Mouse (Mus musculus): ENCODE data around the gene Vezt. TPM values are rescaled to one million over a fixed set of nuclear protein-coding genes. Genes with fewer than 3 reads are reported as not detected.

Gene Vezt
- total and polyA plus RNA-seq, 3 experiments, result 17.2 to 21.2 (median 18.0) TPM

DNA sequence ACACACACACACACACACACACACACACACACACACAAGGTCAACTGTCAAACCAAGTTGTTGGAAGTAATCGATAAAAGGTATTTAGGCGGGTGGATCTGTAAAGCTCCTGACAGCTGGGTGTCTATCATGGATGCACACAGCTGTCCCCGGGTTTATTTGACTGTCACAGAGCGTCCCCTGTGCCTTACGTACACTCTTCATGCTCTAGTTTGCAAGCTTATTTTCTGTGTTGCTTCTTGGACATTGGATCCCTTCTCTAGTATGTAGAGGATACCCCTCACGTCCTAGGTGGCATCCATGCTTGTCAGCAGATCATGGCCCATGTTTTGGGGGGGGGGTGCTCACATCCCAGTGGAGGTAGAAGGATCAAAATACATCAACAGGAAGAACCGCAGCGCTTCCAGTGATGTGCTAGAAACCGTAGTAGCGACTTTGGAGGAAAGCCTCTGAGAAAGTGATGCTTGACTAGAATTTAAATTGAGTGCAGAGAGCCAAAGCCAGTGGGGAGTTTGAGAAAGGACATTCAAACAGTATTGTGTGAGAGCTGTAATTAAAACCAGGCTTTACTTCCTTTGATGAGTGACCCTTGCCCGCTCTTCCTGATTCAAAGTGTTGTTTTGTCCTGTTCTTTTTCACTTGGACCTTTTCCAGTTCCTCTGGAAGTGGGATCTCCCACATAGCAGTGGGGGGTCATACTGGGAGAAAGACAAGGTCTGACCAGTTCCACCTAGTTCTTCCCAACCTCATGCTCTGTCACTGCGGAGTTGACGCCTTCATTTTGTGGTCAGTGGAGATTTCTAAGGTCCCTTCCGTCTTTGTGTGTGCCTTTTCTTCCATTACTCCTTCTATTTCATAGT lies 41.6 kb upstream of the Vezt start:
- Histone ChIP-seq H3K9me3 (replicated peaks; ENCODE audit: low read length) (no peaks in the 10 kb centered on the region), H3K36me3 (replicated peaks in 1 of 2; ENCODE audit: control insufficient read depth in 1 of 2, insufficient read depth in 1 of 2, low read length in 1 of 2) (peaks cover 24 to 39% of the 10 kb centered on the region in 2 experiments), H3K27me3 (replicated peaks) (no peaks in the 10 kb centered on the region), H3K4me3 (replicated peaks in 1 of 3; ENCODE audit: low read depth in 2 of 3, low read length in 2 of 3, poor library complexity in 1 of 3) (no peak overlapping the region), H3K27ac (ENCODE audit: insufficient read depth, low read depth) (no peak overlapping the region), H3K9ac (ENCODE audit: insufficient read depth, low read depth) (no peak overlapping the region), H3K79me2 (replicated peaks; ENCODE audit: control insufficient read depth, extremely low read depth, insufficient read depth, poor library complexity, severe bottlenecking) (no peaks in the 10 kb centered on the region; the same call in none of the 2 replicates), H3K4me1 (ENCODE audit: control insufficient read depth in 1 of 2, insufficient read depth in 2 of 2) (peaks cover 3 to 38% of the 10 kb centered on the region in 2 experiments; a peak in 3 of 4 replicates), H3K4me2 (ENCODE audit: insufficient read depth, low read depth, poor library complexity, severe bottlenecking) (no peak overlapping the region)
- DNase-seq (ENCODE audit: extremely low read depth), result no peak
- no peak for TF ChIP-seq ZMIZ1 (IDR thresholded peaks at IDR 0.05; ENCODE audit: low read depth, low read length)
- TF ChIP-seq TBP (conservative IDR thresholded peaks at IDR 0.05; ENCODE audit: low read depth, low read length), result no peak
- TF ChIP-seq USF2 (conservative IDR thresholded peaks at IDR 0.05; ENCODE audit: low read depth, low read length), result no peak
- no peak for TF ChIP-seq MAFK (IDR thresholded peaks at IDR 0.05; ENCODE audit: insufficient replicate concordance, low read length)
- no peak for TF ChIP-seq EP300 (IDR thresholded peaks at IDR 0.05; ENCODE audit: low read length)
- TF ChIP-seq SIN3A (IDR thresholded peaks at IDR 0.05; ENCODE audit: low read length), result no peak
- TF ChIP-seq RAD21 (IDR thresholded peaks at IDR 0.05; ENCODE audit: low read depth, low read length), result no peak
- TF ChIP-seq TCF12 (IDR thresholded peaks at IDR 0.05; ENCODE audit: low read depth, low read length), result no peak
- TF ChIP-seq CHD2 (IDR thresholded peaks at IDR 0.05; ENCODE audit: low read length), result no peak
- TF ChIP-seq MAX (IDR thresholded peaks at IDR 0.05; ENCODE audit: low read length), result no peak
- no peak for TF ChIP-seq IRF4 (IDR thresholded peaks at IDR 0.05; ENCODE audit: low read depth, low read length)
- no peak for TF ChIP-seq ZKSCAN1 (IDR thresholded peaks at IDR 0.05; ENCODE audit: borderline replicate concordance, low read depth, low read length)
- no peak for TF ChIP-seq USF1 (IDR thresholded peaks at IDR 0.05; ENCODE audit: low read depth, low read length)
- TF ChIP-seq MEF2A (IDR thresholded peaks at IDR 0.05; ENCODE audit: borderline replicate concordance, low read depth, low read length), result no peak
- no peak for TF ChIP-seq CHD1 (IDR thresholded peaks at IDR 0.05; ENCODE audit: low read depth, low read length)
- no peak for TF ChIP-seq ZC3H11A (IDR thresholded peaks at IDR 0.05; ENCODE audit: low read depth, low read length)
- in situ Hi-C loops (cut with MboI; ENCODE audit: low pct_ligation_motif_present, low pct_unique_long_range_greater_than_20kb, low sequenced_read_pairs) (no loop called here), dilution Hi-C loops (cut with MboI; ENCODE audit: extremely low pct_ligation_motif_present, extremely low pct_unique_long_range_greater_than_20kb, low sequenced_read_pairs) (no loop called here)

DNA sequence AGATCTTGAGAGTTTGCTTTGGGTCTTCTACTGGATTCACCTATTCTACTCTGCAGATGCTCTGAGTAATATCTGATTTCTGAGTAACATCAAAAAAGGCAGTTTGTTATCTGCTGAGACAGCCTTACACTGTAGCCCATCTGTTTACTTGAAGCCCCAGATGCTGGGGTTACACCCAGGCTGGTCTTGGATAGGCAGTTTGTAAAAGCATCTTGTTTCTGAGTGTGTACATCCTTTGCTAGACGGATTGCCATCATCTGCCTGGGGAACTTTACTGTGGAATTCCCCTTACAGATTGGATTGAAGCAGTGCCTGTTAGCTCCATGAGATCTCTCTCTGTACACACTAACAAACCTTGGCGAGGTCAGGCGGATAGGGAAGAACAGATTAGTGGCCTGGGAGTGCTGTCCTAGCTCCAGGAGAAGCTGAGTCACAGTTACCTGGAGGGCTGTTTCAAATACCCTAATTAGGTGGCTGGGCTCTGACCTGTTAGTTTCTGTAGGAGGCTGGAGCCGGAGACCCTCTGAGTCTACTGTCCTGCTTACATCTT lies 37.4 kb upstream of the Vezt start:
- Histone ChIP-seq H3K9me3 (replicated peaks; ENCODE audit: low read length) (no peaks in the 10 kb centered on the region), H3K36me3 (replicated peaks in 1 of 2; ENCODE audit: control insufficient read depth in 1 of 2, insufficient read depth in 1 of 2, low read length in 1 of 2) (peaks cover 17 to 47% of the 10 kb centered on the region in 2 experiments), H3K4me3 (replicated peaks in 1 of 3; ENCODE audit: low read depth in 2 of 3, low read length in 2 of 3, poor library complexity in 1 of 3) (no peak overlapping the region), H3K27ac (ENCODE audit: insufficient read depth, low read depth) (no peak overlapping the region), H3K9ac (ENCODE audit: insufficient read depth, low read depth) (no peak overlapping the region), H3K4me2 (ENCODE audit: insufficient read depth, low read depth, poor library complexity, severe bottlenecking) (no peak overlapping the region), H3K4me1 (ENCODE audit: control insufficient read depth in 1 of 2, insufficient read depth in 2 of 2) (peaks cover 0 to 19% of the 10 kb centered on the region in 2 experiments; a peak in 3 of 4 replicates), H3K79me2 (replicated peaks; ENCODE audit: control insufficient read depth, extremely low read depth, insufficient read depth, poor library complexity, severe bottlenecking) (peaks cover 5% of the 10 kb centered on the region; the same call in 1 of the 2 replicates), H3K27me3 (replicated peaks) (no peaks in the 10 kb centered on the region)
- TF ChIP-seq GABPA (IDR thresholded peaks at IDR 0.05; ENCODE audit: insufficient replicate concordance, low read depth, low read length) (no peak), TCF12 (IDR thresholded peaks at IDR 0.05; ENCODE audit: low read depth, low read length) (no peak)
- dilution Hi-C loops (cut with MboI; ENCODE audit: extremely low pct_ligation_motif_present, extremely low pct_unique_long_range_greater_than_20kb, low sequenced_read_pairs) (no loop called here), in situ Hi-C loops (cut with MboI; ENCODE audit: low pct_ligation_motif_present, low pct_unique_long_range_greater_than_20kb, low sequenced_read_pairs) (no loop called here)
- no peak for DNase-seq (ENCODE audit: extremely low read depth)

Data from CH12.LX (cell line).